Mouse (Mus musculus) hindbrain, embryonic 15.5 days (tissue): ENCODE data around the gene Exoc3l2. TPM values are rescaled to one million over a fixed set of nuclear protein-coding genes. Genes with fewer than 3 reads are reported as not detected.
"Not testable (repeated sequence)": the region's sequence is repeated elsewhere in the genome, so short reads cannot be mapped to it uniquely, and the experiment has no call there.

Experiments
- ATAC-seq: fragments of 200-750 bp; cut with Nextera tagmentation; 2 replicates; pipeline ENCODE4 v1.8.0; 2017; ENCODE audit warnings: low read depth, moderate number of reproducible peaks, moderate TSS enrichment; ENCODE audit not compliant: low FRiP score
- H3K27ac ChIP-seq: fragments of 300-500 bp; sonication (generic); replicated peaks from 2 replicates; pipeline ENCODE4 v1.5.1; 2015; ENCODE audit warnings: mild to moderate bottlenecking, inconsistent platforms
- H3K27me3 ChIP-seq: fragments of 300-500 bp; sonication (generic); 2 replicates; pipeline ENCODE4 v1.6.1; 2015; ENCODE audit warnings: control low read depth, inconsistent platforms
- H3K36me3 ChIP-seq: fragments of 300-500 bp; sonication (generic); 2 replicates; pipeline ENCODE4 v1.6.1; 2015; ENCODE audit warnings: control low read depth, inconsistent platforms
- H3K4me1 ChIP-seq: fragments of 300-500 bp; sonication (generic); replicated peaks from 2 replicates; pipeline ENCODE4 v1.6.1; 2015; ENCODE audit warnings: control low read depth, inconsistent platforms
- H3K4me2 ChIP-seq: fragments of 300-500 bp; sonication (generic); 2 replicates; pipeline ENCODE4 v1.6.1; 2015; ENCODE audit warnings: moderate library complexity, mild to moderate bottlenecking, inconsistent platforms
- H3K4me3 ChIP-seq: fragments of 300-500 bp; sonication (generic); 2 replicates; pipeline ENCODE4 v1.5.1; 2015; ENCODE audit warnings: mild to moderate bottlenecking, inconsistent platforms
- H3K9ac ChIP-seq: fragments of 300-500 bp; sonication (generic); 2 replicates; pipeline ENCODE4 v1.6.1; 2015; ENCODE audit warnings: inconsistent platforms
- H3K9me3 ChIP-seq: fragments of 300-500 bp; sonication (generic); 2 replicates; pipeline ENCODE4 v1.6.1; 2016; ENCODE audit warnings: control low read depth, inconsistent platforms
- WGBS: fragments of 180-500 bp; shearing (Covaris S2); methylation state at CpG from one replicate; pipeline ENCODE4 v1.1.7; 2015; 5-methylcytosine and 5-hydroxymethylcytosine counted together
- polyA plus RNA-seq: library from polyadenylated mRNA; unstranded; fragments of >200 nt; fragmentation: Nextera tagmentation; extraction: Ambion mirVana; gene quantifications from 2 replicates; pipeline ENCODE4 v1.2.1, GENCODE M21; 2015

Gene Exoc3l2
- polyA plus RNA-seq, 1 experiment from 2014 or later, result 0.82 TPM

DNA sequence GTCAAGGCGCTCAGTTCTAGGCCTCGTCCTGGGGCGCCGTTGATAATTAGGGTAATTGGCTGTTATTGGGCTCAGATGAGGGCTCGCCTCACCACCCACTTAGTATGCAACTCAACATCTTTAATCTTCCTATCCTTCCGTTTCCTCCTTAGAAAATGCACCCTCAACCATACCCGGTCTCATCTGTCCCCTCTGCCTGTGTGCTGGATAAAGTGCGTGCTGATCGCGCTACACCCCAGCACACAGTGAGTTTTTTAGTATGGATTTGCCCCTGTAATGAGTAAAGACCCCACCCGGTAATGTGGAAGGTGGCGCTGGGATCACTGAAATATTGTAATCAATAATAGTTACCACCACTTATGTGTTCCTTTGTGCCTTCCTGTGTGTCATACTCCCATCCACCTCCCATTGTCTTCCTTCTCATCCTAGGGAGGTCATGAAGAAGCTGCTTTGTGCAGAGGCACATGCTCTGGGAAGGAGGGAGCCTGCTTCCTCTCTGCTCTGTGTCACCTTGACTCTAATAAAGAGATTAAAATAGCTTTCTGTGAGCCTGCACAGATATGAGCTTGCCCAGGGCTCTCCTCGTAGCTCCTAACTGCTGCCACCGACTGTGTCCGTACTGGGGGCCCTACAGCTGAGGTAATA is 45.9 kb downstream of the Exoc3l2 start:
- Histone ChIP-seq H3K36me3 (no peaks in the 10 kb centered on the region), H3K27me3 (no peaks in the 10 kb centered on the region), H3K9me3 (no peaks in the 10 kb centered on the region), H3K9ac (peak overlapping the region; percentile 72), H3K4me1 (peaks cover 29% of the 10 kb centered on the region), H3K4me2 (peak overlapping the region; percentile 89), H3K4me3 (peak overlapping the region; percentile 65), H3K27ac (peak overlapping the region; percentile 82)
- WGBS, result 7% methylated on average over 15 of the region's 15 CpGs
- ATAC-seq, result peak; percentile 6; the same call in 1 of the 2 replicates

DNA sequence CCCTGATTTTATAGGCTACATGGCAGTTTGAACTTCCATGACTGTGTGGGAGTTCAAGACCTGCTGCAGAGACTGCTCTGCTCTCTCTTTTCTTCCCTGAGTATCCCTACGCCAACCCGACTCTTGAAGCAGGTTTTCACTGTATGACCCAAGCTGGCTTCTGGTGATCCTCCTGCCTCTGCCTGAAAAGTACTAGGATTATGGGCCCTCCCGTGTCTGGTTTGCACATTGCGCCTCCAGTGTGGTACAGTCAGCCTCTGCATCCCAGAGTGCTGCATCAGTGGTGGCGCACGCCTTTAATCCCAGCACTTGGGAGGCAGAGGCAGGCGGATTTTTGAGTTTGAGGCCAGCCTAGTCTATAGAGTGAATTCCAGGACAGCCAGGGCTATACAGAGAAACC is 46.7 kb downstream of the Exoc3l2 start:
- Histone ChIP-seq H3K36me3 (no peaks in the 10 kb centered on the region), H3K9ac (0 out of 2 replicates have a peak overlapping the region, but pooled peaks have one; percentile 7), H3K9me3 (no peaks in the 10 kb centered on the region), H3K4me1 (peaks cover 29% of the 10 kb centered on the region), H3K4me3 (peak overlapping the region; percentile 65), H3K27ac (no peak overlapping the region), H3K4me2 (peak overlapping the region; percentile 89), H3K27me3 (no peaks in the 10 kb centered on the region)
- ATAC-seq, result no peak
- 94% methylated on average over 7 of the region's 7 CpGs for WGBS

GRCm38 (mm10) chr7:19511934-19512333 is 48.8 kb downstream of the Exoc3l2 start:
- not testable (repeated sequence) for H3K27ac ChIP-seq, H3K4me2 ChIP-seq, H3K4me3 ChIP-seq, H3K9ac ChIP-seq, H3K27me3 ChIP-seq, H3K36me3 ChIP-seq, ATAC-seq, H3K9me3 ChIP-seq
- peaks cover 21% of the 10 kb centered on the region for H3K4me1 ChIP-seq
- 80% methylated on average over 7 of the region's 7 CpGs for WGBS

- H3K4me1 ChIP-seq, result peaks cover 17% of the 10 kb centered on the region
- no peaks in the 10 kb centered on the region for H3K9me3 ChIP-seq
- H3K36me3 ChIP-seq, result no peaks in the 10 kb centered on the region
- 0 out of 2 replicates have a peak, but pooled peaks cover 3% of the 10 kb centered on the region for H3K27me3 ChIP-seq
- ATAC-seq, result no peak
- H3K9ac ChIP-seq, result no peak overlapping the region
- 81% methylated on average over 6 of the region's 6 CpGs for WGBS
- H3K4me3 ChIP-seq, result no peak overlapping the region
- no peak overlapping the region for H3K4me2 ChIP-seq
- no peak overlapping the region for H3K27ac ChIP-seq
Observed at GRCm38 (mm10) chr7:19512353-19512752, 49.2 kb downstream of the Exoc3l2 start.

DNA sequence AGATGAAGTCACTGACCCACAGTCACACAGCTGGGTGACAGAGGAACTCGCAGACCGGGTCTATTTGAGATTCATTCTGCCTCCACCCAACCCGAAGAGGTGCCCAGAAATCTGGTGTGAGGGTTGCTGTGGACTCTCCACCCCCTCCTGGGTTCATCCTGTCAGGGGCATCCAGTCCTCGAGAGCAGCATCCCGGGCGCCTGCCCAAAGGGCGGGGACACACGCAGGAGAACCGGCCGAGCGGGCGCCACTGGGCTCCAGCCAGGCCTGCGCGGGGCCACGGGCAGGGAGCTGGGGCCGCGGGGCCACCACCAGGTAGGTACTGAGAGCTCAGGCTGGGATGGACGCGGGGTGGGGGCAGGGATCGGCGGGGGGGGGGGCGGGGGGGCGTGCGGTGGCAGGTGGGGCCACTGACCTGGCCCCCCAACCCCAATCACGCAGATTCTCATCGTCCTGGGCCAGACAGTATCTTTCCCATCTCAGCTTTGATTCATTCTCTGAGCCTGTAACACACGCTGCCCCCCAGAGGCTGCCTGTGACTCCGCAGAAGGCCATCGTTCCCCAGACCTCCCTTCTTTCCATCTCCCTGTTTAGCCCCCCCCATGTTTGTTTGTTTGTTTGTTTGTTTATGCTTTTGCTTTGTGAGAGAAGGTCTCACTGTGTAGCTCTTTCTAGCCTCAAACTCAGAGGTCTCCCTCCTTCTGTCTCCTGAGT is 54.7 kb downstream of the Exoc3l2 start, which contains the start of gene Nkpd1:
Nkpd1 (plus strand) TSS at position 187 of the 714 bp plus-strand sequence.
- no peaks in the 10 kb centered on the region for H3K9me3 ChIP-seq
- peaks cover 15% of the 10 kb centered on the region for H3K4me1 ChIP-seq
- H3K4me3 ChIP-seq, result peak within 1 kb of the TSS; percentile 21
- no peaks in the 10 kb centered on the region for H3K36me3 ChIP-seq
- peaks cover 51% of the 10 kb centered on the region for H3K27me3 ChIP-seq
- no peak for ATAC-seq
- 7% methylated on average over 19 of the region's 29 CpGs for WGBS
- H3K4me2 ChIP-seq, result peak within 1 kb of the TSS; percentile 57
- H3K27ac ChIP-seq, result no peak within 1 kb of the TSS
- H3K9ac ChIP-seq, result peak within 1 kb of the TSS; percentile 37

DNA sequence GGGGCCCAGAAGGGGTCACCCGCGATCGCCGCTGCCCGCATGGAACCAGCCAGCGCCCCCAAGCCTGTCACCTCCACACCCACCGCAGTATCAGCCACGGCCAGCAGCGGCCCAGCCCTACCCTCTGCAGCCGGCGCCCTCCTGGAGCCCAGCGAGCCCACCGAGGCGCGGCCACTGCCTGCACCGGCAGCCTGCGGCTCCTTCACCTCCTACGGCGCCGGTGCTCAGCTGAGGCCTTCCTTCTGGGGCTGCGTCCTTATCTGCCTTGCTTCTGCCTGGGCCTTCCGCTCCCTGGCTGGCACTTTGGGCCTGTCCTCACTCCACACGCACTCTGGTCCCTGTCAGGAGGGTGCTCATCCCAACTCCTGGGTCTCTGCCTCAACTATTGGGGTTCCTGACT is 56.9 kb downstream of the Exoc3l2 start:
- Histone ChIP-seq H3K4me3 (peak overlapping the region; percentile 25), H3K9me3 (no peaks in the 10 kb centered on the region), H3K27ac (no peak overlapping the region), H3K27me3 (peaks cover 71% of the 10 kb centered on the region), H3K4me1 (peaks cover 37% of the 10 kb centered on the region), H3K4me2 (peak overlapping the region; percentile 50), H3K9ac (0 out of 2 replicates have a peak overlapping the region, but pooled peaks have one; percentile 23), H3K36me3 (no peaks in the 10 kb centered on the region)
- 7% methylated on average over 22 of the region's 23 CpGs for WGBS
- no peak for ATAC-seq

DNA sequence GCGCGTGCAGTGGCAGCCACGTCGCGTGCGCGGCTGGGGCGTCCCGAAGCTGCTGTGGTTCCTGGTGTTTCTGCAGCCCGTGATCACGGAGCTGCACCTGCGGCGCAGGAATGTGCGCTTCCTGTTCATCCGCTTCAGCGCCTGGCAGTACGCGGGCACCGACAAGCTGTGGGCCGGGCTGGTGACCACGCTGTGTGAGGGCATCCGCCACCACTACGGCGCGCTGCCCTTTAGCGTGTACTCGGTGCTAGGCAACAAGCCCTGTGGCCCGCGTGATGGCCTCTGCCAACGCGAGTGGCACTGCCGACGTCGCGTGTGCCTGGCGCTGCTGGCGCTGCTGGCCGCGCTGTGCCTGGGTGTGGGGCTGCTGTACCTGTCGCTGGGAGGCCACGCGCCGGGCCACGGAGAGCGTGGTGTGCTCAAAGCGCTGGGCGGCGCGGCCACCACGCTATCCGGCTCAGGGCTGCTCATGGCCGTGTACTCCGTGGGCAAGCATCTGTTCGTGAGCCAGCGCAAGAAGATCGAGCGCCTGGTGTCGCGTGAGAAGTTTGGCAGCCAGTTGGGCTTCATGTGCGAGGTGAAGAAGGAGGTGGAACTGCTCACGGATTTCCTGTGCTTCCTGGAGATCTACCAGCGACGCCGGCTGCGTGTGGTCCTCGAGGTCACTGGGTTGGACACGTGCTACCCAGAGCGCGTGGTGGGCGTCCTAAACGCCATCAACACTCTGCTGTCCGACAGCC is 60.1 kb downstream of the Exoc3l2 start:
- peak overlapping the region; percentile 81 for H3K4me2 ChIP-seq
- peaks cover 32% of the 10 kb centered on the region for H3K4me1 ChIP-seq
- peaks cover 66% of the 10 kb centered on the region for H3K27me3 ChIP-seq
- no peaks in the 10 kb centered on the region for H3K9me3 ChIP-seq
- no peaks in the 10 kb centered on the region for H3K36me3 ChIP-seq
- no peak for ATAC-seq
- peak overlapping the region; percentile 43; the same call in 1 of the 2 replicates for H3K9ac ChIP-seq
- H3K4me3 ChIP-seq, result peak overlapping the region; percentile 41
- 11% methylated on average over 72 of the region's 72 CpGs for WGBS
- H3K27ac ChIP-seq, result no peak overlapping the region

GRCm38 (mm10) chr7:19523757-19524419 is 60.8 kb downstream of the Exoc3l2 start:
- WGBS, result under 1% methylated on average over 64 of the region's 64 CpGs
- H3K27ac ChIP-seq, result no peak overlapping the region
- peaks cover 59% of the 10 kb centered on the region for H3K27me3 ChIP-seq
- 0 out of 2 replicates have a peak, but pooled peaks cover 2% of the 10 kb centered on the region for H3K36me3 ChIP-seq
- no peaks in the 10 kb centered on the region for H3K9me3 ChIP-seq
- peak overlapping the region; percentile 43 for H3K9ac ChIP-seq
- H3K4me2 ChIP-seq, result peak overlapping the region; percentile 81
- H3K4me3 ChIP-seq, result peak overlapping the region; percentile 41
- ATAC-seq, result peak; percentile 77
- H3K4me1 ChIP-seq, result peaks cover 32% of the 10 kb centered on the region

DNA sequence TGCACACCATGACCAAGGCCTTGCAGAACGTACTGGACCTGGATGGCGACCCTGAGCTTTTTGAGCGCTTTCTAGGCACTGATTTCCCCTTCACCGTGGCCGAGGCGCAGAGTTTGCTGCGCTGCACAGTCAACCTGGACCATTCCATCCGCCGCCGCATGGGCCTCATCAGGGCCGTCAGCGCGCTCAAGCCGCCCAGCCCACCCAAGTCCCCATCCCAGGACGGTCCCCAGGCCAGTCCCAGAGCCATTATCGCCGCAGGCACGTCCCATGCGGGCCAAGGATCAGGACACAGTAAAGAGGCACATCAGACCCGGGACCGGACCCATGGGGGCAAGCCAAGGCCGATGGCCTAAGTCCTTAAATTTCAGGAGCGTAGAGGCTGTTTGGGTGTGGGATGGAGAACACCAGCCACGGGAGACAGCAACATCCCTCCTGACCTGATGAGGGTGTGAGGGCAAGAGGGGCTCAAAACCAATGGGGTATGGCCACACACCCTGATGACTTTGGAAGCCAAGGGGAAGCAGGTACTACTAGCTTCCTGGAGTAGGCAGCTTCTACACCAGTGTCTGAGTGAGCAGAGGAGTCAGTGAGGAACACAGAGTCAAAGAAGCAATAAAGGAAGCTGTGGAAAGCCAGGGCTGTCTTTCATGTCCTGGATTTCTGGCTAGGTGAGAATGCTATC is 61.4 kb downstream of the Exoc3l2 start:
- 15% methylated on average over 24 of the region's 24 CpGs for WGBS
- Histone ChIP-seq H3K27ac (no peak overlapping the region), H3K27me3 (peaks cover 52% of the 10 kb centered on the region), H3K4me3 (peak overlapping the region; percentile 41), H3K9ac (peak overlapping the region; percentile 43), H3K4me2 (peak overlapping the region; percentile 81), H3K9me3 (no peaks in the 10 kb centered on the region), H3K36me3 (0 out of 2 replicates have a peak, but pooled peaks cover 5% of the 10 kb centered on the region), H3K4me1 (peaks cover 32% of the 10 kb centered on the region)
- peak; percentile 27 for ATAC-seq

DNA sequence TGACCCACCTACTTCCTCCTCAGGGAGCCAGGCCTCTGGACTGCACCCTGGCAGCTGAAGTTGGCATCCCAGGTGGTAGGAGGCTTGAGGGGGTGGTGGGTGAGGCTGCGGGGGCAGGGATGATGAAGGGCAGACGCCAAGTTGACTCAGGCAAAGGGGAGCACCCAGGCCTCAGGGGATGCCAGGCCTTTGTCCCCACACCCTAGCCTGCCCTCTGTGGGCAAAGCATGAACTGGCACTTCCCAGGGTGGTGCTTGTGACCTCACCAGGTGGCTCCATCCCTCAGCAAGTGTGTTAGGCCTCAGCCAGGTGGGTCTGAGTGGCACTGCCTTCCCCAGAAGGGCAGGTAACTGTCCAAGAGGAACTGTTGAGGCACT is 62.0 kb downstream of the Exoc3l2 start:
- H3K9ac ChIP-seq, result no peak overlapping the region
- H3K4me1 ChIP-seq, result peaks cover 27% of the 10 kb centered on the region
- H3K4me3 ChIP-seq, result no peak overlapping the region
- H3K4me2 ChIP-seq, result no peak overlapping the region
- peaks cover 47% of the 10 kb centered on the region for H3K27me3 ChIP-seq
- WGBS, result 67% methylated on average over 2 of the region's 2 CpGs
- no peak overlapping the region for H3K27ac ChIP-seq
- no peak for ATAC-seq
- no peaks in the 10 kb centered on the region for H3K9me3 ChIP-seq
- H3K36me3 ChIP-seq, result 0 out of 2 replicates have a peak, but pooled peaks cover 5% of the 10 kb centered on the region

DNA sequence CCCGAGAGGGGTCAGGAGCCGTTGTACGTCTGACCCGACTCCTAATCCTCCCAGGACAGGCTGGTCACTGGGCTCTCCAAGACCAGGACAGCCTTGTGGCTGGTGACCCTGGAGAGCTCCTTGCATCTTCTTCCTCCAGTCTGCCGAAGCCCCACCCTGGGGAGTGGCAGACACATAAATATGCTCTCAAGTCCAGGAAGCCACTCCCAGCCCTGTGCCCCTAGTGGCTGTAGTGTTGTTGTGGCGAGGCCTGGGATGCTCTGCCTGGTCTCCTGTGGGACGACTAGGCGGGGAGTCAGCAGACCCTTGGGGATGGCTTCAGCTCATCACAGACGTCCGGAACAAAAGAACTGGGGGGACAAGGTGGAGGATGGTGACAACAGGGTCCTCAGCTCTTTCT is 67.9 kb downstream of the Exoc3l2 start:
- H3K36me3 ChIP-seq, result peaks cover 30% of the 10 kb centered on the region
- H3K27me3 ChIP-seq, result no peaks in the 10 kb centered on the region
- H3K9ac ChIP-seq, result no peak overlapping the region
- no peak for ATAC-seq
- H3K9me3 ChIP-seq, result no peaks in the 10 kb centered on the region
- 80% methylated on average over 10 of the region's 10 CpGs for WGBS
- no peak overlapping the region for H3K4me3 ChIP-seq
- no peak overlapping the region for H3K4me2 ChIP-seq
- H3K4me1 ChIP-seq, result no peaks in the 10 kb centered on the region; the same call in 1 of the 2 replicates
- no peak overlapping the region for H3K27ac ChIP-seq
